Mouse (Mus musculus) E14TG2a.4 (cell line): Measurements from ENCODE around the gene 1110051M20Rik.

Experiments used
- CTCF ChIP-seq: conservative IDR thresholded peaks from 2 replicates; pipeline ENCODE4 v1.5.1; 2014; ENCODE audit warnings: low read length
- POU5F1 ChIP-seq: IDR thresholded peaks from 2 replicates; pipeline ENCODE4 v1.6.1; 2014; ENCODE audit warnings: low read length, borderline replicate concordance

DNA sequence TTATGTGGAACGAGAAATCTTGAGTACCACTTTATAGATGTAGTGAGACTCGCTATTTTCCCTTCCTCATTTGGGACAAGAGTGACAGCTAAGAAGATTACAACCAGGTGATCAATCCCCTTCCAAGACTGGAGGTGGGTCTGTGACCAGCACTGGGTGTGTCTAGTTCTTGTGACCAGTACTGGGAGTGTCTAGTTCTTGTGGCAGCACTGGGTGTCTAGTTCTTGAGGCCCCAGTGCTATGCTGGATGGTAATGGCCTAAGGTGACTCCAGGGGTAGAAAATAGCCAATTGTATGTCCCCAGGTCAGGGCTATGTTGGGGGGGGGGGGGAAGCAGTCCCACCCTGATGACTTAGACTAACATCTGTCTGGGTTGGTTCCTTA lies 165.1 kb downstream of the 1110051M20Rik start:
- TF ChIP-seq CTCF (no peak), POU5F1 (no peak)
